Comparison of ENCODE assay signal across 8 mouse cellular contexts in genomic region chr15:97606630-97607381, GRCm38 (mm10).
A peak's percentile ranks its signal among the peaks of the same experiment; 100 is the strongest.
DNase-seq lines count a peak whose midpoint lies in the region; ATAC-seq and TF ChIP-seq lines count a peak whose summit lies in the region.

No protein-coding gene starts in this region.

- H3K27ac ChIP-seq in liver, postnatal 0 days (ENCODE audit: low read depth): no peak overlapping the region

- peaks cover 5% of the 10 kb centered on the region; the same call in 1 of the 2 replicates for H3K4me1 ChIP-seq in liver, postnatal 0 days (ENCODE audit: insufficient read depth)

- DNase-seq in spleen, postnatal 36 days (ENCODE audit: low spot score in 2 of 2): peak; percentile 17 to 21
- DNase-seq in spleen, adult 12 weeks (ENCODE audit: low spot score): no peak
- DNase-seq in cerebellum, postnatal 4 days (ENCODE audit: low spot score in 2 of 2): peak; percentile 19 to 73
- DNase-seq in layer of hippocampus, adult 8-10 months (ENCODE audit: low spot score in 2 of 2): peak; percentile 39 to 55
- DNase-seq in liver, postnatal 0 days: no peak
- peak; percentile 63 for DNase-seq in ovary, postnatal 36 days (ENCODE audit: low spot score)
- no peak for DNase-seq in adipocyte (ENCODE audit: low spot score)

- 0 out of 2 replicates have a peak overlapping the region, but pooled peaks have one; percentile 34 for H3K9ac ChIP-seq in liver, postnatal 0 days (replicated peaks)

- TF ChIP-seq EP300 in liver, postnatal 0 days (IDR thresholded peaks at IDR 0.05; ENCODE audit: low read depth): no peak

- 21% methylated on average over 25 of the region's 25 CpGs for WGBS in liver, postnatal 0 days (ENCODE audit: insufficient replicate concordance)

- H3K36me3 ChIP-seq in liver, postnatal 0 days (replicated peaks; ENCODE audit: insufficient read depth, low read length): no peaks in the 10 kb centered on the region

- H3K4me2 ChIP-seq in liver, postnatal 0 days (ENCODE audit: low read depth, low read length): peak overlapping the region; percentile 59

- peak overlapping the region; percentile 8; the same call in 1 of the 2 replicates for H3K4me3 ChIP-seq in liver, postnatal 0 days (ENCODE audit: low read depth, low read length)

- 0 out of 2 replicates have a peak, but pooled peaks cover 3% of the 10 kb centered on the region for H3K27me3 ChIP-seq in liver, postnatal 0 days (ENCODE audit: insufficient read depth, low read length)

- TF ChIP-seq CTCF in liver, postnatal 0 days (IDR thresholded peaks at IDR 0.05; ENCODE audit: low read depth): no peak

- no peaks in the 10 kb centered on the region for H3K9me3 ChIP-seq in liver, postnatal 0 days (ENCODE audit: low read length)

- peak; percentile 65 for ATAC-seq in granulocyte monocyte progenitor cell, adult 5-6 weeks (replicated peaks; ENCODE audit: poor library complexity, severe bottlenecking)
- no peak for ATAC-seq in liver, postnatal 0 days

Comparison
In these comparisons a context has a peak if more than half of its experiments do, and no peak if none do; other contexts are left out.
1. DNase-seq: peak in spleen, postnatal 36 days (2 of 2), cerebellum, postnatal 4 days (2 of 2), layer of hippocampus, adult 8-10 months (2 of 2) and ovary, postnatal 36 days (single experiment); none in spleen, adult 12 weeks (single experiment), liver, postnatal 0 days (single experiment) and adipocyte (single experiment).